Mouse (Mus musculus) thymus, postnatal 0 days (tissue): Measurements from ENCODE around the gene Gnai3. TPM values are rescaled to one million over a fixed set of nuclear protein-coding genes. Genes with fewer than 3 reads are reported as not detected.

Experiments used
- polyA plus RNA-seq: library from polyadenylated mRNA; unstranded; fragments of >200 nt; fragmentation: Nextera tagmentation; extraction: Ambion mirVana; gene quantifications from 2 replicates; pipeline ENCODE4 v1.2.1, GENCODE M21; 2015

Gnai3 gene
- polyA plus RNA-seq, 1 experiment from 2014 or later: 168 TPM

Other genes starting within 250 kb of the Gnai3 start
- gene Gstm7, start 214.3 kb downstream of the Gnai3 start, polyA plus RNA-seq: 1.5 and 2.1 TPM in 2 replicates
- gene Gstm6, start 202.4 kb downstream of the Gnai3 start, polyA plus RNA-seq: 2.5 and 3.1 TPM in 2 replicates
- gene Gstm3, start 176.9 kb downstream of the Gnai3 start, polyA plus RNA-seq: 1.6 and 1.8 TPM in 2 replicates
- 25.3 and 26.8 TPM in 2 replicates for gene Gstm2, start 159.7 kb downstream of the Gnai3 start, polyA plus RNA-seq
- gene Gstm1, start 128.2 kb downstream of the Gnai3 start, polyA plus RNA-seq: 31.5 and 32.9 TPM in 2 replicates
- gene Gstm4, start 101.3 kb downstream of the Gnai3 start, polyA plus RNA-seq: 10.8 and 11.6 TPM in 2 replicates
- gene Ampd2, start 59.5 kb downstream of the Gnai3 start, polyA plus RNA-seq: 29.2 and 31.4 TPM in 2 replicates
- gene Gnat2, start 53.4 kb downstream of the Gnai3 start, polyA plus RNA-seq: 0.59 and 0.68 TPM in 2 replicates
- gene Gpr61, start 8.7 kb upstream of the Gnai3 start, polyA plus RNA-seq: 0.05 TPM in 1 of 2 replicates, not detected in the other
- 1.4 and 1.6 TPM in 2 replicates for gene Amigo1, start 40.2 kb upstream of the Gnai3 start, polyA plus RNA-seq
- 7.5 and 9.1 TPM in 2 replicates for gene Cyb561d1, start 55.1 kb upstream of the Gnai3 start, polyA plus RNA-seq
- gene Atxn7l2, start 64.8 kb upstream of the Gnai3 start, polyA plus RNA-seq: 14.2 and 15.7 TPM in 2 replicates
- 0.10 and 0.14 TPM in 2 replicates for gene Sypl2, start 80.5 kb upstream of the Gnai3 start, polyA plus RNA-seq
- gene Psma5, start 110.8 kb upstream of the Gnai3 start, polyA plus RNA-seq: 311 and 322 TPM in 2 replicates
- gene Sort1, start 137.9 kb upstream of the Gnai3 start, polyA plus RNA-seq: 2.7 and 2.9 TPM in 2 replicates
- gene Mybphl, start 218.8 kb upstream of the Gnai3 start, polyA plus RNA-seq: 0.23 and 0.29 TPM in 2 replicates
- gene Psrc1, start 237.7 kb upstream of the Gnai3 start, polyA plus RNA-seq: 16.7 and 17.1 TPM in 2 replicates